Mouse (Mus musculus) liver, embryonic 16.5 days (tissue): ENCODE measurements around the gene Plgrkt. TPM values are rescaled to one million over a fixed set of nuclear protein-coding genes. Genes with fewer than 3 reads are reported as not detected.

Experiments
- polyA plus RNA-seq: library from polyadenylated mRNA; unstranded; fragments of >200 nt; fragmentation: Nextera tagmentation; extraction: Ambion mirVana; gene quantifications from 2 replicates; pipeline ENCODE4 v1.2.1, GENCODE M21; 2015

Plgrkt gene
- polyA plus RNA-seq, 1 experiment from 2014 or later: 34.2 TPM

Other genes with a start within 250 kb of the Plgrkt start
- gene Jak2, start 115.6 kb downstream of the Plgrkt start, polyA plus RNA-seq: 5.2 and 5.9 TPM in 2 replicates
- gene Insl6, start 42.0 kb downstream of the Plgrkt start, polyA plus RNA-seq: 0.91 and 1.1 TPM in 2 replicates
- gene Rln1, start 32.7 kb downstream of the Plgrkt start, polyA plus RNA-seq: not detected in 2 replicates
- gene Cd274, start 65 bp upstream of the Plgrkt start, polyA plus RNA-seq: 0.96 and 1.0 TPM in 2 replicates
- gene Pdcd1lg2, start 43.5 kb upstream of the Plgrkt start, polyA plus RNA-seq: 0.05 and 0.08 TPM in 2 replicates
- gene Ric1, start 154.9 kb upstream of the Plgrkt start, polyA plus RNA-seq: 3.2 and 3.6 TPM in 2 replicates